8 mouse cellular contexts compared by ENCODE assay signal in the genomic region with DNA sequence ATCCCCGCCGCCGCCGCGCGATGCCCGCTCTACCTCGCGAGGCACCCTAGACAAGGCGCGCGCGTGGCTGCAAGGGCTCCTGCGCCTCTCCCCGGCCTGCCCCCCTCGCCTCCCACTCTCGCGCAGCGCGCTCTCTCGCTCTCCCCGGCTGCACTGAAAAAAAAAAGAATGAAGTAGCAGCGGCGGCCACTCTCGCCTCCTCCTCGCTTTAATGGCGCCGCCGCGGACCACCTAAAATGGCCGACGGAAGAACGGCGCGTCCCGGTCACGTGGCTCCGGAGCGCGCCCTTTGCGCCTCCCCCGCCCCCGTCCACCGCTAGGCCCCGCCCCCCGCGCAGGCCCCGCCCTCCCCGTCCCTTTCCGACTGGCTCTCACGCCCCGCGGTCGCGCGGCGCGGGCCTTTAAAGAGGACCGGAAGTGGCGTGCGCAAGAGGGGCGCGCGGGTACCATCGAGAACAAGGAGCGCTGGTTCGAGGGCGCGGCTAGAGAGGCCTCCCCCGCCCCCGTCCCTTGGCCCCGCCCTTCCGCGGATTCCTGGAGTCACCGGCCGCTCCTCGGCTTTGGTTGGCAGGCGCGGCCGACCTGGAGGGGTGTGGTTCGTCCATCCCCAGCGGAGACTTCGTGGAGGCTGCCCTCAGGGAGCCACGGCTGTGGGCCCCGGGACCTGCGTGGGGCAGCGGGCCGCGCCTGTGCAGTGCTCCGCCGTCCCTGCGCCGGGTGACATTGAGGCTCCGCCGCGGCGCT. TPM values are rescaled to one million over a fixed set of nuclear protein-coding genes. Genes with fewer than 3 reads are reported as not detected.
DNase-seq lines count a peak whose midpoint lies in the region; ATAC-seq and TF ChIP-seq lines count a peak whose summit lies in the region.

A gene (minus strand): TSS at position 240 of the 744 bp plus-strand sequence.
A gene (plus strand): TSS at position 363 of the 744 bp plus-strand sequence.

- peak within 1 kb of the TSS; percentile 99 for H3K27ac ChIP-seq in lung, embryonic 15.5 days
- peak within 1 kb of the TSS; percentile 99 for H3K27ac ChIP-seq in olfactory bulb, adult 2 months (ENCODE audit: insufficient read depth, low read depth, low read length)

- peaks cover 6% of the 10 kb centered on the region; the same call in 1 of the 2 replicates for H3K36me3 ChIP-seq in lung, embryonic 15.5 days

- under 1% methylated on average over 76 of the region's 97 CpGs for WGBS in lung, embryonic 15.5 days
- under 1% methylated on average over 93 of the region's 97 CpGs for WGBS in olfactory bulb, adult 2 months

- peak within 1 kb of the TSS; percentile 100 for H3K9ac ChIP-seq in lung, embryonic 15.5 days

- H3K4me3 ChIP-seq in lung, embryonic 15.5 days, result peak within 1 kb of the TSS; percentile 88
- peak within 1 kb of the TSS; percentile 98 for H3K4me3 ChIP-seq in olfactory bulb, adult 2 months (ENCODE audit: insufficient read depth, low read depth, low read length)

- peak; percentile 84 to 87 for ATAC-seq in hematopoietic stem cell, adult 5-6 weeks (replicated peaks in 1 of 2; ENCODE audit: insufficient read depth in 1 of 2, low FRiP score in 2 of 2, low TSS enrichment in 1 of 2, low read depth in 1 of 2, poor library complexity in 2 of 2, severe bottlenecking in 2 of 2)
- ATAC-seq in lung, embryonic 15.5 days (ENCODE audit: borderline replicate concordance, extremely low read depth, low FRiP score, low TSS enrichment), result peak; percentile 97

- 0 out of 2 replicates have a peak, but pooled peaks have one; percentile 14 for TF ChIP-seq CTCF in olfactory bulb, adult 2 months (IDR thresholded peaks at IDR 0.05; ENCODE audit: insufficient read depth, low read depth, low read length)

- no peaks in the 10 kb centered on the region for H3K9me3 ChIP-seq in lung, embryonic 15.5 days

- H3K4me2 ChIP-seq in lung, embryonic 15.5 days, result peak within 1 kb of the TSS; percentile 63

- no peaks in the 10 kb centered on the region for H3K27me3 ChIP-seq in lung, embryonic 15.5 days

- peaks cover 18% of the 10 kb centered on the region for H3K4me1 ChIP-seq in lung, embryonic 15.5 days
- peaks cover 2% of the 10 kb centered on the region; the same call in 1 of the 2 replicates for H3K4me1 ChIP-seq in olfactory bulb, adult 2 months (ENCODE audit: control insufficient read depth, insufficient read depth, low read length)

- peak; percentile 80 for TF ChIP-seq POLR2A in olfactory bulb, adult 2 months (IDR thresholded peaks at IDR 0.05; ENCODE audit: insufficient read depth, low read depth, low read length)

- peak; percentile 98 for DNase-seq in MN1 (ENCODE audit: low spot score)
- DNase-seq in cerebellum, adult 8-10 months, result peak; percentile 91
- DNase-seq in forelimb bud, embryonic 11.5 days (ENCODE audit: low read depth, low spot score), result peak; percentile 96
- DNase-seq in layer of hippocampus, adult 9-10 months (ENCODE audit: low spot score), result peak; percentile 77
- DNase-seq in thymus, adult 18-20 months, result peak; percentile 87 to 88

RNA-seq across cellular contexts. Expression of the first gene that starts in this region (rescaled TPM):
- total RNA-seq in hematopoietic stem cell, adult 5-6 weeks (2017), result 109 and 121 TPM in 2 replicates
- 201 and 229 TPM in 2 replicates for polyA plus RNA-seq in lung, embryonic 15.5 days (2015; fragmentation: Nextera tagmentation; extraction: Ambion mirVana)
- polyA plus RNA-seq in olfactory bulb, adult 2 months (2012; ENCODE audit: insufficient read depth, insufficient read length, low replicate concordance, missing spikeins), result 775 TPM in 1 of 2 replicates, not detected in the other

RNA-seq across cellular contexts. Expression of the second gene that starts in this region (rescaled TPM):
- 2.6 TPM in 1 of 2 replicates, not detected in the other for total RNA-seq in hematopoietic stem cell, adult 5-6 weeks (2017)
- 2.0 and 2.2 TPM in 2 replicates for polyA plus RNA-seq in lung, embryonic 15.5 days (2015; fragmentation: Nextera tagmentation; extraction: Ambion mirVana)
- polyA plus RNA-seq in olfactory bulb, adult 2 months (2012; ENCODE audit: insufficient read depth, insufficient read length, low replicate concordance, missing spikeins), result not detected in 2 replicates

Comparison
In these comparisons a context has a peak if more than half of its experiments do, and no peak if none do; other contexts are left out.
1. Peak in every context shown above with its lines: DNase-seq, ATAC-seq, H3K4me3 ChIP-seq and H3K27ac ChIP-seq.